ENCODE assay signal across 21 mouse cellular contexts in genomic region chr19:16844091-16844490, GRCm38 (mm10). TPM values are rescaled to one million over a fixed set of nuclear protein-coding genes. Genes with fewer than 3 reads are reported as not detected.
DNase-seq lines count a peak whose midpoint lies in the region; ATAC-seq and TF ChIP-seq lines count a peak whose summit lies in the region.
"Not testable (repeated sequence)": the region's sequence is repeated elsewhere in the genome, so short reads cannot be mapped to it uniquely, and the experiment has no call there.
"Had no signal": no experiment of that assay in that cellular context is flagged by ENCODE, and none has a peak within 500 bp of the region (broad histone marks: within the 10 kb centered on the region; RNA-seq: fewer than 3 reads in every experiment).

No protein-coding gene starts in this region.

- CTCF ChIA-PET in Patski (lab: Charles Lee): interaction anchor here (1.2 kb wide), 1 partner anchor 41 kb away, joined by 4 read pairs; no protein-coding TSS in a partner anchor

- peak; percentile 2 for DNase-seq in CH12.LX (ENCODE audit: extremely low read depth)
- DNase-seq in ES-CJ7 (ENCODE audit: low read depth, low spot score): peak; percentile 38
- peak; percentile 15 for DNase-seq in ES-E14 (ENCODE audit: low read depth, low spot score)
- DNase-seq in Patski (ENCODE audit: low read depth, low spot score); layer of hippocampus, adult 2 months (ENCODE audit: low spot score in 2 of 2): not testable (repeated sequence)
- peak; percentile 94 for DNase-seq in R1 (ENCODE audit: low read depth, low spot score)
- DNase-seq in ZHBTc4 (ENCODE audit: low read depth, low spot score): peak; percentile 65

- not testable (repeated sequence) for ATAC-seq in Patski

- H3K9ac ChIP-seq in CH12.LX (ENCODE audit: insufficient read depth, low read depth); ES-E14 (ENCODE audit: insufficient read depth, low read depth, low read length, poor library complexity, severe bottlenecking): not testable (repeated sequence)

- not testable (repeated sequence) for TF ChIP-seq RAD21 in CH12.LX (IDR thresholded peaks at IDR 0.05; ENCODE audit: low read depth, low read length)

- not testable (repeated sequence) for TF ChIP-seq EP300 in CH12.LX (IDR thresholded peaks at IDR 0.05; ENCODE audit: low read length)

- in situ Hi-C loops in CH12.LX (cut with MboI; ENCODE audit: low pct_ligation_motif_present, low pct_unique_long_range_greater_than_20kb, low sequenced_read_pairs); ES-E14 (cut with MboI; ENCODE audit: low sequenced_read_pairs in 2 of 2, unreplicated experiment in 2 of 2); Patski (cut with MboI; ENCODE audit: low pct_unique_long_range_greater_than_20kb): not testable (repeated sequence)

- POLR2A ChIA-PET in Patski (lab: Charles Lee): not testable (repeated sequence)

- dilution Hi-C loops in CH12.LX (cut with MboI; ENCODE audit: extremely low pct_ligation_motif_present, extremely low pct_unique_long_range_greater_than_20kb, low sequenced_read_pairs): not testable (repeated sequence)

- not testable (repeated sequence) for H3K79me2 ChIP-seq in CH12.LX (replicated peaks; ENCODE audit: control insufficient read depth, extremely low read depth, insufficient read depth, poor library complexity, severe bottlenecking)

- not testable (repeated sequence) for H3K9me3 ChIP-seq in CH12.LX (replicated peaks; ENCODE audit: low read length); E14TG2a.4 (ENCODE audit: low read length); ES-E14 (ENCODE audit: control insufficient read depth, insufficient read depth, low read depth, low read length)

- not testable (repeated sequence) for TF ChIP-seq CTCF in CH12.LX (conservative IDR thresholded peaks at IDR 0.05 in 1 of 2, IDR thresholded peaks at IDR 0.05 in 1 of 2; ENCODE audit: low read depth in 2 of 2, low read length in 2 of 2)
- TF ChIP-seq CTCF in E14TG2a.4 (conservative IDR thresholded peaks at IDR 0.05; ENCODE audit: low read length) (peak; percentile 12; the same call in 1 of the 2 replicates), Patski (IDR thresholded peaks at IDR 0.05) (peak; percentile 7)
- TF ChIP-seq CTCF in layer of hippocampus, adult 2 months (conservative IDR thresholded peaks at IDR 0.05): 0 out of 2 replicates have a peak, but pooled peaks have one; percentile 8

- H3K27me3 ChIP-seq in CH12.LX (replicated peaks); E14TG2a.4 (ENCODE audit: insufficient read depth, low read length); Patski: not testable (repeated sequence)

- not testable (repeated sequence) for H3K36me3 ChIP-seq in CH12.LX (replicated peaks in 1 of 2; ENCODE audit: control insufficient read depth in 1 of 2, insufficient read depth in 1 of 2, low read length in 1 of 2); E14TG2a.4 (ENCODE audit: insufficient read depth, low read length); ES-E14 (ENCODE audit: control insufficient read depth, insufficient read depth, low read length, poor library complexity, severe bottlenecking)

- not testable (repeated sequence) for TF ChIP-seq POLR2A in CH12.LX (IDR thresholded peaks at IDR 0.05; ENCODE audit: low read depth, low read length)

- not testable (repeated sequence) for H3K27ac ChIP-seq in CH12.LX (ENCODE audit: insufficient read depth, low read depth); ES-E14 (ENCODE audit: insufficient read depth, low read depth, low read length, poor library complexity, severe bottlenecking); layer of hippocampus, adult 2 months

- not testable (repeated sequence) for H3K4me3 ChIP-seq in CH12.LX (replicated peaks in 1 of 3; ENCODE audit: low read depth in 2 of 3, low read length in 2 of 3, poor library complexity in 1 of 3); E14TG2a.4 (replicated peaks; ENCODE audit: low read length); ES-E14 (ENCODE audit: insufficient read depth in 1 of 2, low read depth in 1 of 2, low read length in 2 of 2, poor library complexity in 1 of 2, severe bottlenecking in 1 of 2); layer of hippocampus, adult 2 months

- not testable (repeated sequence) for H3K4me1 ChIP-seq in CH12.LX (ENCODE audit: control insufficient read depth in 1 of 2, insufficient read depth in 2 of 2); ES-E14 (ENCODE audit: control insufficient read depth in 2 of 2, insufficient read depth in 2 of 2, low read length in 2 of 2, poor library complexity in 1 of 2)
- peaks cover 16% of the 10 kb centered on the region for H3K4me1 ChIP-seq in E14TG2a.4 (replicated peaks; ENCODE audit: low read depth, low read length)

- H3K4me2 ChIP-seq in CH12.LX (ENCODE audit: insufficient read depth, low read depth, poor library complexity, severe bottlenecking): not testable (repeated sequence)

RNA-seq across cellular contexts. Expression of gene Foxb2, which starts 29.5 kb away (rescaled TPM):
- total RNA-seq in CH12.LX (2012; rRNA removed): not detected in 2 replicates
- total RNA-seq in CH12.LX (2014; rRNA removed): not detected in 2 replicates
- polyA plus RNA-seq in CH12.LX (2012; ENCODE audit: insufficient read length, low read depth): not detected in 2 replicates
- not detected in 2 replicates for total RNA-seq in ES-E14 (2012; rRNA removed)
- polyA plus RNA-seq in Patski (2021): not detected
- total RNA-seq in layer of hippocampus, adult 2 months (2021): not detected
- total RNA-seq: adrenal gland, adult 18-20 months; adrenal gland, adult 2 months; adrenal gland, adult 8-10 months; adrenal gland, postnatal 10 days; adrenal gland, postnatal 14 days; adrenal gland, postnatal 25 days; adrenal gland, postnatal 36 days; adrenal gland, postnatal 4 days; MEL had no signal
- polyA plus RNA-seq: activated CD4-positive, CD25-positive, alpha-beta regulatory T cell, adult 4 months; adrenal gland, adult 2 months; C2C12; CD4-positive, CD25-positive, alpha-beta regulatory T cell, adult 4 months; G1E had no signal
